Mouse (Mus musculus): ENCODE results near the gene Zfp981. TPM values are rescaled to one million over a fixed set of nuclear protein-coding genes. Genes with fewer than 3 reads are reported as not detected.
"Not testable (repeated sequence)": the region's sequence is repeated elsewhere in the genome, so short reads cannot be mapped to it uniquely, and the experiment has no call there.

The Zfp981 gene
- polyA plus RNA-seq (2014; fragmentation: Nextera tagmentation; extraction: Ambion mirVana), result 0.14 TPM in 1 of 2 replicates, not detected in the other

- H3K27me3 ChIP-seq (ENCODE audit: control insufficient read depth, insufficient read depth, low read length); H3K4me2 ChIP-seq (ENCODE audit: low read length); H3K9ac ChIP-seq (ENCODE audit: low read length); H3K4me1 ChIP-seq (ENCODE audit: control insufficient read depth in 2 of 2, insufficient read depth in 2 of 2, low read length in 2 of 2); H3K27ac ChIP-seq (replicated peaks in 1 of 2; ENCODE audit: control insufficient read depth in 1 of 2, insufficient read depth in 1 of 2, low read depth in 2 of 2, low read length in 2 of 2); H3K4me3 ChIP-seq (ENCODE audit: control insufficient read depth in 1 of 2, insufficient read depth in 1 of 2, low read depth in 1 of 2, low read length in 2 of 2); ATAC-seq (ENCODE audit: insufficient number of reproducible peaks, insufficient read depth, low FRiP score, low read depth); H3K36me3 ChIP-seq (ENCODE audit: control insufficient read depth, insufficient read depth, low read length): not testable (repeated sequence)
- WGBS, result 72% methylated on average over 4 of the region's 4 CpGs
- peaks cover 27% of the 10 kb centered on the region for H3K9me3 ChIP-seq (ENCODE audit: control insufficient read depth, low read length)
Measured at GRCm38 (mm10) chr4:146501727-146502126, at the start of gene Zfp981. Zfp981 (plus strand) TSS chr4:146502027.

- not testable (repeated sequence) for H3K4me2 ChIP-seq (ENCODE audit: low read length); ATAC-seq (ENCODE audit: insufficient number of reproducible peaks, insufficient read depth, low FRiP score, low read depth); H3K27ac ChIP-seq (replicated peaks in 1 of 2; ENCODE audit: control insufficient read depth in 1 of 2, insufficient read depth in 1 of 2, low read depth in 2 of 2, low read length in 2 of 2); H3K4me1 ChIP-seq (ENCODE audit: control insufficient read depth in 2 of 2, insufficient read depth in 2 of 2, low read length in 2 of 2); H3K27me3 ChIP-seq (ENCODE audit: control insufficient read depth, insufficient read depth, low read length); H3K36me3 ChIP-seq (ENCODE audit: control insufficient read depth, insufficient read depth, low read length); H3K4me3 ChIP-seq (ENCODE audit: control insufficient read depth in 1 of 2, insufficient read depth in 1 of 2, low read depth in 1 of 2, low read length in 2 of 2); H3K9ac ChIP-seq (ENCODE audit: low read length)
- WGBS, result 70% methylated on average over 2 of the region's 2 CpGs
- H3K9me3 ChIP-seq (ENCODE audit: control insufficient read depth, low read length), result peaks cover 59% of the 10 kb centered on the region
Measured at GRCm38 (mm10) chr4:146452576-146452975, 49.3 kb upstream of the Zfp981 start.

GRCm38 (mm10) chr4:146454170-146454569 lies 47.7 kb upstream of the Zfp981 start:
- not testable (repeated sequence) for ATAC-seq (ENCODE audit: insufficient number of reproducible peaks, insufficient read depth, low FRiP score, low read depth); H3K4me1 ChIP-seq (ENCODE audit: control insufficient read depth in 2 of 2, insufficient read depth in 2 of 2, low read length in 2 of 2); H3K4me2 ChIP-seq (ENCODE audit: low read length); H3K4me3 ChIP-seq (ENCODE audit: control insufficient read depth in 1 of 2, insufficient read depth in 1 of 2, low read depth in 1 of 2, low read length in 2 of 2); H3K36me3 ChIP-seq (ENCODE audit: control insufficient read depth, insufficient read depth, low read length); H3K9ac ChIP-seq (ENCODE audit: low read length); H3K27ac ChIP-seq (replicated peaks in 1 of 2; ENCODE audit: control insufficient read depth in 1 of 2, insufficient read depth in 1 of 2, low read depth in 2 of 2, low read length in 2 of 2); H3K27me3 ChIP-seq (ENCODE audit: control insufficient read depth, insufficient read depth, low read length)
- WGBS, result 56% methylated on average over 1 of the region's 1 CpGs
- peaks cover 59% of the 10 kb centered on the region for H3K9me3 ChIP-seq (ENCODE audit: control insufficient read depth, low read length)

- Histone ChIP-seq H3K4me1 (ENCODE audit: control insufficient read depth in 2 of 2, insufficient read depth in 2 of 2, low read length in 2 of 2) (no peaks in the 10 kb centered on the region), H3K27ac (replicated peaks in 1 of 2; ENCODE audit: control insufficient read depth in 1 of 2, insufficient read depth in 1 of 2, low read depth in 2 of 2, low read length in 2 of 2) (no peak overlapping the region), H3K9me3 (ENCODE audit: control insufficient read depth, low read length) (peaks cover 55% of the 10 kb centered on the region), H3K9ac (ENCODE audit: low read length) (no peak overlapping the region), H3K4me2 (ENCODE audit: low read length) (no peak overlapping the region), H3K27me3 (ENCODE audit: control insufficient read depth, insufficient read depth, low read length) (no peaks in the 10 kb centered on the region), H3K4me3 (ENCODE audit: control insufficient read depth in 1 of 2, insufficient read depth in 1 of 2, low read depth in 1 of 2, low read length in 2 of 2) (no peak overlapping the region), H3K36me3 (ENCODE audit: control insufficient read depth, insufficient read depth, low read length) (no peaks in the 10 kb centered on the region)
- WGBS, result 39% methylated on average over 2 of the region's 2 CpGs
- ATAC-seq (ENCODE audit: insufficient number of reproducible peaks, insufficient read depth, low FRiP score, low read depth), result 0 out of 2 replicates have a peak, but pooled peaks have one; percentile 8
Measured at GRCm38 (mm10) chr4:146454896-146455295, 46.9 kb upstream of the Zfp981 start.

- WGBS, result 87% methylated on average over 7 of the region's 7 CpGs
- Histone ChIP-seq H3K27ac (replicated peaks in 1 of 2; ENCODE audit: control insufficient read depth in 1 of 2, insufficient read depth in 1 of 2, low read depth in 2 of 2, low read length in 2 of 2) (no peak overlapping the region), H3K9ac (ENCODE audit: low read length) (no peak overlapping the region), H3K4me3 (ENCODE audit: control insufficient read depth in 1 of 2, insufficient read depth in 1 of 2, low read depth in 1 of 2, low read length in 2 of 2) (no peak overlapping the region), H3K4me2 (ENCODE audit: low read length) (no peak overlapping the region), H3K9me3 (ENCODE audit: control insufficient read depth, low read length) (peaks cover 52% of the 10 kb centered on the region), H3K4me1 (ENCODE audit: control insufficient read depth in 2 of 2, insufficient read depth in 2 of 2, low read length in 2 of 2) (no peaks in the 10 kb centered on the region), H3K36me3 (ENCODE audit: control insufficient read depth, insufficient read depth, low read length) (no peaks in the 10 kb centered on the region), H3K27me3 (ENCODE audit: control insufficient read depth, insufficient read depth, low read length) (no peaks in the 10 kb centered on the region)
- peak; percentile 12; the same call in 1 of the 2 replicates for ATAC-seq (ENCODE audit: insufficient number of reproducible peaks, insufficient read depth, low FRiP score, low read depth)
Measured at GRCm38 (mm10) chr4:146455321-146455721, 46.5 kb upstream of the Zfp981 start.

GRCm38 (mm10) chr4:146456061-146456726 lies 45.6 kb upstream of the Zfp981 start:
- H3K4me1 ChIP-seq (ENCODE audit: control insufficient read depth in 2 of 2, insufficient read depth in 2 of 2, low read length in 2 of 2), result no peaks in the 10 kb centered on the region
- H3K27ac ChIP-seq (replicated peaks in 1 of 2; ENCODE audit: control insufficient read depth in 1 of 2, insufficient read depth in 1 of 2, low read depth in 2 of 2, low read length in 2 of 2), result no peak overlapping the region
- ATAC-seq (ENCODE audit: insufficient number of reproducible peaks, insufficient read depth, low FRiP score, low read depth), result no peak
- no peak overlapping the region for H3K4me3 ChIP-seq (ENCODE audit: control insufficient read depth in 1 of 2, insufficient read depth in 1 of 2, low read depth in 1 of 2, low read length in 2 of 2)
- WGBS, result 70% methylated on average over 4 of the region's 4 CpGs
- no peaks in the 10 kb centered on the region for H3K36me3 ChIP-seq (ENCODE audit: control insufficient read depth, insufficient read depth, low read length)
- peaks cover 55% of the 10 kb centered on the region for H3K9me3 ChIP-seq (ENCODE audit: control insufficient read depth, low read length)
- H3K9ac ChIP-seq (ENCODE audit: low read length), result no peak overlapping the region
- no peak overlapping the region for H3K4me2 ChIP-seq (ENCODE audit: low read length)
- no peaks in the 10 kb centered on the region for H3K27me3 ChIP-seq (ENCODE audit: control insufficient read depth, insufficient read depth, low read length)

- peaks cover 55% of the 10 kb centered on the region for H3K9me3 ChIP-seq (ENCODE audit: control insufficient read depth, low read length)
- no peaks in the 10 kb centered on the region for H3K36me3 ChIP-seq (ENCODE audit: control insufficient read depth, insufficient read depth, low read length)
- H3K4me3 ChIP-seq (ENCODE audit: control insufficient read depth in 1 of 2, insufficient read depth in 1 of 2, low read depth in 1 of 2, low read length in 2 of 2), result no peak overlapping the region
- WGBS, result 60% methylated on average over 2 of the region's 2 CpGs
- no peak overlapping the region for H3K9ac ChIP-seq (ENCODE audit: low read length)
- H3K27ac ChIP-seq (replicated peaks in 1 of 2; ENCODE audit: control insufficient read depth in 1 of 2, insufficient read depth in 1 of 2, low read depth in 2 of 2, low read length in 2 of 2), result no peak overlapping the region
- no peaks in the 10 kb centered on the region for H3K4me1 ChIP-seq (ENCODE audit: control insufficient read depth in 2 of 2, insufficient read depth in 2 of 2, low read length in 2 of 2)
- no peak for ATAC-seq (ENCODE audit: insufficient number of reproducible peaks, insufficient read depth, low FRiP score, low read depth)
- no peak overlapping the region for H3K4me2 ChIP-seq (ENCODE audit: low read length)
- H3K27me3 ChIP-seq (ENCODE audit: control insufficient read depth, insufficient read depth, low read length), result no peaks in the 10 kb centered on the region
Measured at GRCm38 (mm10) chr4:146457126-146457525, 44.7 kb upstream of the Zfp981 start.

GRCm38 (mm10) chr4:146457720-146458119 lies 44.1 kb upstream of the Zfp981 start:
- no peaks in the 10 kb centered on the region for H3K36me3 ChIP-seq (ENCODE audit: control insufficient read depth, insufficient read depth, low read length)
- WGBS, result 70% methylated on average over 1 of the region's 1 CpGs
- H3K4me3 ChIP-seq (ENCODE audit: control insufficient read depth in 1 of 2, insufficient read depth in 1 of 2, low read depth in 1 of 2, low read length in 2 of 2), result no peak overlapping the region
- peak; percentile 23; the same call in 1 of the 2 replicates for ATAC-seq (ENCODE audit: insufficient number of reproducible peaks, insufficient read depth, low FRiP score, low read depth)
- no peak overlapping the region for H3K27ac ChIP-seq (replicated peaks in 1 of 2; ENCODE audit: control insufficient read depth in 1 of 2, insufficient read depth in 1 of 2, low read depth in 2 of 2, low read length in 2 of 2)
- peaks cover 52% of the 10 kb centered on the region for H3K9me3 ChIP-seq (ENCODE audit: control insufficient read depth, low read length)
- no peak overlapping the region for H3K4me2 ChIP-seq (ENCODE audit: low read length)
- H3K27me3 ChIP-seq (ENCODE audit: control insufficient read depth, insufficient read depth, low read length), result no peaks in the 10 kb centered on the region
- H3K4me1 ChIP-seq (ENCODE audit: control insufficient read depth in 2 of 2, insufficient read depth in 2 of 2, low read length in 2 of 2), result no peaks in the 10 kb centered on the region
- H3K9ac ChIP-seq (ENCODE audit: low read length), result no peak overlapping the region

Measured in heart, embryonic 14.5 days (tissue).